Mouse (Mus musculus) natural killer cell, adult 2 months (primary cell): ENCODE results near the gene St6gal1.
A peak's percentile ranks its signal among the peaks of the same experiment; 100 is the strongest.
"Not testable (repeated sequence)": the region's sequence is repeated elsewhere in the genome, so short reads cannot be mapped to it uniquely, and the experiment has no call there.

Experiments
- DNase-seq, 2 experiments: peaks; one replicate each; pipeline ENCODE4 v3.0.0; 2022; ENCODE audit warnings: low spot score in 2 of 2

St6gal1 gene

GRCm38 (mm10) chr16:23224671-23225068 lies at the start of gene St6gal1:
St6gal1 (plus strand) TSS chr16:23224740.
- DNase-seq, result peak in 1 of 2 experiments; percentile 81

GRCm38 (mm10) chr16:23174855-23175254 lies 49.7 kb upstream of the St6gal1 start:
- DNase-seq, result no peak

- DNase-seq, result no peak
These were observed 48.6 kb upstream of the St6gal1 start for GRCm38 (mm10) chr16:23175956-23176355.

GRCm38 (mm10) chr16:23177856-23178255 lies 46.7 kb upstream of the St6gal1 start:
- DNase-seq, result no peak

GRCm38 (mm10) chr16:23178796-23179195 lies 45.7 kb upstream of the St6gal1 start:
- no peak for DNase-seq

- DNase-seq, result not testable (repeated sequence)
These were observed 45.1 kb upstream of the St6gal1 start for GRCm38 (mm10) chr16:23179436-23179835.

GRCm38 (mm10) chr16:23181054-23181453 lies 43.5 kb upstream of the St6gal1 start:
- no peak for DNase-seq

- DNase-seq, result peak in 1 of 2 experiments; percentile 37
These were observed 43.1 kb upstream of the St6gal1 start for GRCm38 (mm10) chr16:23181487-23181886.

- no peak for DNase-seq
These were observed 42.5 kb upstream of the St6gal1 start for GRCm38 (mm10) chr16:23181942-23182597.

- no peak for DNase-seq
These were observed 38.7 kb upstream of the St6gal1 start for GRCm38 (mm10) chr16:23185824-23186223.

GRCm38 (mm10) chr16:23186418-23186817 lies 38.1 kb upstream of the St6gal1 start:
- DNase-seq, result no peak

GRCm38 (mm10) chr16:23187983-23188382 lies 36.6 kb upstream of the St6gal1 start:
- DNase-seq, result no peak

GRCm38 (mm10) chr16:23189612-23190011 lies 34.9 kb upstream of the St6gal1 start:
- no peak for DNase-seq

- DNase-seq, result no peak
These were observed 32.8 kb upstream of the St6gal1 start for GRCm38 (mm10) chr16:23191560-23192242.

GRCm38 (mm10) chr16:23195618-23196017 lies 28.9 kb upstream of the St6gal1 start:
- no peak for DNase-seq

GRCm38 (mm10) chr16:23196296-23196695 lies 28.2 kb upstream of the St6gal1 start:
- no peak for DNase-seq

GRCm38 (mm10) chr16:23196791-23197190 lies 27.7 kb upstream of the St6gal1 start:
- no peak for DNase-seq

- no peak for DNase-seq
These were observed 23.0 kb upstream of the St6gal1 start for GRCm38 (mm10) chr16:23201498-23201897.

GRCm38 (mm10) chr16:23214314-23214713 lies 10.2 kb upstream of the St6gal1 start:
- DNase-seq, result no peak

- no peak for DNase-seq
These were observed 9.2 kb upstream of the St6gal1 start for GRCm38 (mm10) chr16:23215241-23215900.

- no peak for DNase-seq
These were observed 8.2 kb upstream of the St6gal1 start for GRCm38 (mm10) chr16:23216366-23216765.

GRCm38 (mm10) chr16:23218313-23218712 lies 6.2 kb upstream of the St6gal1 start:
- no peak for DNase-seq
